Mouse (Mus musculus) NIH3T3 (cell line): ENCODE results near the gene Acap2.
A peak's percentile ranks its signal among the peaks of the same experiment; 100 is the strongest.

ENCODE experiments used
- DNase-seq: peaks from one replicate; pipeline ENCODE4 v3.0.0-alpha.2; 2012; ENCODE audit warnings: low read depth

Acap2 gene

GRCm38 (mm10) chr16:31200790-31201567 lies at the start of gene Acap2:
TSS of gene Acap2 (minus strand) at chr16:31201245.
- peak; percentile 98 for DNase-seq

GRCm38 (mm10) chr16:31249401-31249800 lies 48.4 kb upstream of the Acap2 start:
- no peak for DNase-seq

GRCm38 (mm10) chr16:31248717-31249116 lies 47.7 kb upstream of the Acap2 start:
- DNase-seq, result no peak

- no peak for DNase-seq
Measured at GRCm38 (mm10) chr16:31247442-31247841, 46.4 kb upstream of the Acap2 start.

GRCm38 (mm10) chr16:31244053-31244452 lies 43.0 kb upstream of the Acap2 start:
- peak; percentile 29 for DNase-seq

- DNase-seq, result no peak
Measured at GRCm38 (mm10) chr16:31241433-31241832, 40.4 kb upstream of the Acap2 start.

- no peak for DNase-seq
Measured at GRCm38 (mm10) chr16:31240569-31240968, 39.5 kb upstream of the Acap2 start.

- DNase-seq, result no peak
Measured at GRCm38 (mm10) chr16:31238281-31238680, 37.2 kb upstream of the Acap2 start.

GRCm38 (mm10) chr16:31235457-31236310 lies 34.6 kb upstream of the Acap2 start:
- DNase-seq, result peak; percentile 65

- DNase-seq, result peak; percentile 45
Measured at GRCm38 (mm10) chr16:31234808-31235456, 33.9 kb upstream of the Acap2 start.

GRCm38 (mm10) chr16:31234356-31234755 lies 33.3 kb upstream of the Acap2 start:
- DNase-seq, result no peak

- DNase-seq, result peak; percentile 98
Measured at GRCm38 (mm10) chr16:31233541-31234339, 32.7 kb upstream of the Acap2 start.

GRCm38 (mm10) chr16:31233167-31233498 lies 32.1 kb upstream of the Acap2 start:
- DNase-seq, result no peak

- peak; percentile 41 for DNase-seq
Measured at GRCm38 (mm10) chr16:31232491-31233166, 31.6 kb upstream of the Acap2 start.

GRCm38 (mm10) chr16:31231591-31231990 lies 30.5 kb upstream of the Acap2 start:
- DNase-seq, result no peak

- DNase-seq, result no peak
Measured at GRCm38 (mm10) chr16:31227746-31228145, 26.7 kb upstream of the Acap2 start.

- DNase-seq, result no peak
Measured at GRCm38 (mm10) chr16:31215271-31215670, 14.2 kb upstream of the Acap2 start.

- no peak for DNase-seq
Measured at GRCm38 (mm10) chr16:31213463-31213862, 12.4 kb upstream of the Acap2 start.

GRCm38 (mm10) chr16:31211503-31211902 lies 10.5 kb upstream of the Acap2 start:
- no peak for DNase-seq

GRCm38 (mm10) chr16:31210453-31210852 lies 9.4 kb upstream of the Acap2 start:
- peak; percentile 70 for DNase-seq

- DNase-seq, result no peak
Measured at GRCm38 (mm10) chr16:31209911-31210310, 8.9 kb upstream of the Acap2 start.
